Mouse (Mus musculus) heart, postnatal 36 days (tissue): ENCODE measurements around the gene Gm47283. TPM values are rescaled to one million over a fixed set of nuclear protein-coding genes. Genes with fewer than 3 reads are reported as not detected.
"Not testable (repeated sequence)": the region's sequence is repeated elsewhere in the genome, so short reads cannot be mapped to it uniquely, and the experiment has no call there.

Source experiments
- DNase-seq, 2 experiments: peaks; one replicate each; pipeline ENCODE4 v3.0.0; 2021 to 2022
- intact Hi-C: fragments of 180-260 bp; cut with DNase I; formaldehyde crosslinking; loops from one replicate; pipeline ENCODE4 v1.15.1; 2025
- total RNA-seq, 2 experiments: library from RNA; stranded (reverse); gene quantifications; 2 replicates each; pipeline ENCODE4 v1.2.3; 2021

Gm47283 gene
- total RNA-seq: not detected

DNA sequence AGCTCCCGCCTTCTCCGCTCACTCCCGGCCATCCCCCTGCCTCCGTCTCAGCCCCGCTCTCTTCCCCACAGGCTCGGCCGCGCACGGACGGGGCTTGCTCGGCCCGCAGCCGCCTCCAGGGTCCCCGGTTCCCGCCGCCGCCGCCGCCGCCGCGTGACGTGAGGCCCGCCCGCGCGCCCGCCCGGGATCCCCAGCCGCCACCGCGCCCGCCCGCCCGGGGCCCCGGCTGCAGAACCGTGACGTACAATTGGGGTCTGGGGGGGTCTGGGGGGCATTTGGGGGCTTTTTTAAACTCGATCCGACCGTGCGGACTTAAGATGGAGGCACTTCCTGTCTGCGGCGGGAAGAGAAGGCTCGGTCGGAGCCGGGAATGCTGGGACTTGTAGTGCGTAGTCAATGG, at the start of gene Gm47283:
Gene Gm47283 (plus strand): TSS at position 301 of the 400 bp plus-strand sequence.
- intact Hi-C loops, DNase-seq: not testable (repeated sequence)

DNA sequence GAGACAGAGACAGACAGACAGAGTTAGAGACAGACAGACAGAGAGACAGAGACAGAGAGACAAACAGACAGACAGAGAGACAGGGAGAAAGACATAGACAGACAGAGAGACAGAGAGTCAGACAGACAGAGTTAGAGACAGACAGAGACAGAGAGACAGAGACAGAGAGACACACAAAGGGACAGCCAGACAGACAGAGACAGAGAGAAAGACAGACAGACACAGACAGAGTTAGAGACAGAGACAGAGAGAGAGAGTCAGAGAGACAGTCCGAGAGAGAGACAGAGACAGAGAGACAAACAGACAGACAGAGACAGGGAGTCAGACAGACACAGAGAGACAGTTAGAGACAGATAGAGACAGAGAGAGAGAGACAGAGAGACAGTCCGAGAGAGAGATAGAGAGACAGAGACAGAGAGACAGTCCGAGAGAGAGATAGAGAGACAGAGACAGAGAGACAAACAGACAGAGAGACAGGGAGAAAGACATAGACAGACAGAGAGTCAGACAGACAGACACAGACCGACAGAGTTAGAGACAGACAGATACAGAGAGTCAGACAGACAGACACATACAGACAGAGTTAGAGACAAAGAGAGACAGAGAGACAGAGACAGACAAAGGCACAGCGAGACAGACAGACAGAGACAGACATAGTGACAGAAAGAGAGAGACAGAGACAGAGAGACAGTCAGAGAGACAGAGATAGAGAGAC, 49.2 kb upstream of the Gm47283 start:
- intact Hi-C loops: not testable (repeated sequence)

DNA sequence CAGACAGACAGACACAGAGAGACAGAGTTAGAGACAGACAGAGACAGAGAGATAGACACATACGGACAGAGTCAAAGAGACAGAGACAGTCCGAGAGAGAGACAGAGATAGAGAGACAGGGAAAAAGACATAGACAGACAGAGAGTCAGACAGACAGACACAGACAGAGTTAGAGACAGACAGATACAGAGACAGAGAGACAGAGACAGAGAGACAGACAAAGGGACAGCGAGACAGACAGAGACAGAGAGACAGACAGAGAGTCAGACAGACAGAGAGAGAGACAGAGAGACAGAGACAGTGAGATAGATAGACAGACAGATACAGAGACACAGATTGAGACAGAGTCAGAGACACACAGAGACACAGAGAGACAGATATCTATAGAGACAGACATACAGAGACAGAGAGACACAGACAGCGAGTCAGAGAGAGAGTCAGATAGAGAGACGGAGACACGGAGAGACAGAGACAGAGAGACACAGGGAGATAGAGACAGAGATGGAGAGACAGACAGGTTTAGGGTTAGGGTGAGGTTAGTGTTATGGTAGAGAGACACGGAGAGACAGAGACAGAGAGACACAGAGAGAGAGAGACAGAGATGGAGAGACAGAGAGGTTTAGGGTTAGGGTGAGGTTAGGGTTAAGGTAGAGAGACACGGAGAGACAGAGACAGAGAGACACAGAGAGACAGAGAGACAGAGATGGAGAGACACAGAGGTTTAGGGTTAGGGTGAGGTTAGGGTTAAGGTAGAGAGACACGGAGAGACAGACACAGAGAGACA, 48.1 kb upstream of the Gm47283 start:
- intact Hi-C loops, DNase-seq: not testable (repeated sequence)

More for the DNA sequence above, 49.2 kb upstream of the Gm47283 start:
- DNase-seq: not testable (repeated sequence)

DNA sequence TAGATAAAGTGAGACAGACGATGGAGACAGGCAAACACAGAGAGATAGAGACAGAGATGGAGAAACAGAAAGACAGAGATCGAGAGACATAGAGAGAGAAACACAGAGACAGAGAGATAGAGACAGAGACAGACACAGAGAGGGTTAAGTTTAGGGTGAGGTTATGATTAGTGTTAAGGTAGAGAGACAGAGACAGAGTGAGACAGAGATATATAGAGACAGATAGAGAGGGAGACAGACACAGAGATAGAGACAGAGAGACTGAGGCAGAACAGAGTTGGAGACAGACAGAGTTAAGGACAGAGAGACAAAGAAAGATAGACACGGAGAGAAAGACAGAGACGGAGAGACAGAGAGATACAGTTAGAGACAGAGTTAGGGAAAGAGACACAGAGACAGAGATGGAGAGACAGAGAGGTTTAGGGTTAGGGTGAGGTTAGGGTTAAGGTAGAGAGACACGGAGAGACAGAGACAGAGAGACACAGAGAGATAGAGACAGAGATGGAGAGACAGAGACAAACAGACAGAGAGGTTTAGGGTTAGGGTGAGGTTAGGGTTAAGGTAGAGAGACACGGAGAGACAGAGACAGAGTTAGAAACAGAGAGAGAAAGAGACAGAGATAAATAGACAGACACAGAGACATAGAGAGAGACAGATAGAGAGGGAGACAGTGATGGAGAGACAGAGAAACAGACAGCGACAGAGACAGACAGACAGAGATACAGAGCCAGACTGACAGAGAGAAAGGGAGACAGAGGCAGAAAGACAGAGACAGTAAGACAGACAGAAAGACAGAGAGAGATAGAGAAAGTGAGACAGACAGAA, 46.7 kb upstream of the Gm47283 start:
- no peak for DNase-seq
- intact Hi-C loops: no loop called here

DNA sequence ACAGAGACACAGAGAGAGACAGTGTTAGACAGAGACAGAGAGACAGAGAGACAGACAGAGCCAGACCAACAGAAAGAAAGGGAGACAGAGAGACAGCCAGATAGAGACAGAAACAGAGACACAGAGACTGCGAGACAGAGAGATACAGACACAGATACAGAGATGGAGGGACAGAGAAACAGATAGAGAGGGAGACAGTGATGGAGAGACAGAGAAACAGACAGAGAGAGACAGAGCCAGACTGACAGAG, 46.2 kb upstream of the Gm47283 start:
- intact Hi-C loops: no loop called here

DNA sequence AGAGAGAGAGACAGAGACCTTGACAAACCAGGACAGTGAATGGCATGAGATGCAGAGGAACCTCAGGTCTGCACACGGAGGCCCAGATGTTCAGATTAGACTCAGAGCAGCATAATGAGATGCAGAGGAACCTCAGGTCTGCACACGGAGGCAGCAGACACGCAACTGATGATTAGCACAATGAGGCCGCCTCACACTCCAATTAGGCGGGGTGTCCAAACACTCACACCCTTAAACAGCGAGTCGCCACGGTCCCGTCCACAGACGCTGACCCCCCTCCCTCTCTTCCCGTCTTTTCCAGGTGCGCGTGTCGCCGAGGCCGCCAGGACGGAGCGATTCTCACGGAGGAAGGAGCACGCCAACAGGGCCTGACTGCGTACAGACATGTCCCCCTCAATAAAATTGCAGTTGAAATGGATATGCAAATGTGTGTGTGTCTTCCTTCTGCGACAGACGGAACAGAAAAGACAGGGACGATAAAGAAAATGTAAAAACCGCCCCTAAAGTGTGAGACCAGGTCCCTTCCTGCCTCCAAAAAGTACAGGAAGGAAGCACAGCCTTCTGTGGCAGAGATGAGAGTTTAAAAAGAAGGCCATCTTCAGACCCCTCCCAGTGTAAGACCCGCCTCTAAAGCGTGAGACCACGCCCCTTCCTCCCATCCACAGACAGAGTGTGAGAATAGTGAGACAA, 45.6 kb upstream of the Gm47283 start:
- intact Hi-C loops: not testable (repeated sequence)
- peak; percentile 12 to 26 for DNase-seq

More for the DNA sequence above, 46.2 kb upstream of the Gm47283 start:
- no peak for DNase-seq

DNA sequence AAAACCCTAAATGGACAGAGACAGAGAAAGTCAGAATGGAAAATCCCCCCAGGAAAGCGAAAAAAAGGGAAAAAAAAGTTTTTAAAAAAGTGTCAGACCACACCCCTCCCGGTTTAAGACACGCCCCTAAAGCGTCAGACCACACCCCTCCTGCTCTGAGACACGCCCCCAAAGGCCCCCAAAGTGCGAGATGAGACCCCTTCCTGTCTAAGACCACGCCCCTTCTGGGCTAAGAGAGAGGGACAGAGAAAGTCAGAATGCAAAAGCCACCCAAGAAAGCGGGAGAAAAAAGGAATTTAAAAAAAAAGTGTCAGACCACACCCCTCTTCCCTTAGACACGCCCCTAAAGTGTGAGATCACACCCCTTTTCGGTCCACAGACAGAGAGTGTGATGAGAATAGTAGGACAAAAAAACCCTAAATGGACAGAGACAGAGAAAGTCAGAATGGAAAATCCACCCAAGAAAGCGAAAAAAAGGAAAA, 45.0 kb upstream of the Gm47283 start:
- peak; percentile 9 to 36 for DNase-seq
- intact Hi-C loops: not testable (repeated sequence)

DNA sequence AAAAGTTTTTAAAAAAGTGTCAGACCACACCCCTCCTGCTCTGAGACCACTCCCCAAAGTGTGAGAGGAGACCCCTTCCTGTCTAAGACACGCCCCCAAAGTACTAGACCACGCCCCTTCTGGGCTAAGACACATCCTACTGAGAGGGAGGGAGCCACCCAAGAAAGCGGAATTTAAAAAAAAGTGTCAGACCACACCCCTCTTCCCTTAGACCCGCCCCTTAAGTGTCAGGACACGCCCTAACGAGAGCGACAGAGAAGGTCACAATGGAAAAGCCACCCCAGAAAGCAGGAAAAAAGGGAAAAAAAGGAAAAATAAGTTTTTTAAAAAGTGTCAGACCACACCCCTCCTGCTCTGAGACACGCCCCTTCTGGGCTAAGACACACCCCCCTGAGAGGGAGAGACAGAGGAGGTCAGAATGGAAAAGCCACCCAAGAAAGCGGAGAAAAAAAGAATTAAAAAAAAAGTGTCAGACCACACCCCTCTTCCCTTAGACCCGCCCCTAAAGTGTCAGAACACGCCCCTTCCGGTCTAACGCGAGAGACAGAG, 44.5 kb upstream of the Gm47283 start:
- intact Hi-C loops: no loop called here
- DNase-seq: peak; percentile 9 to 34

DNA sequence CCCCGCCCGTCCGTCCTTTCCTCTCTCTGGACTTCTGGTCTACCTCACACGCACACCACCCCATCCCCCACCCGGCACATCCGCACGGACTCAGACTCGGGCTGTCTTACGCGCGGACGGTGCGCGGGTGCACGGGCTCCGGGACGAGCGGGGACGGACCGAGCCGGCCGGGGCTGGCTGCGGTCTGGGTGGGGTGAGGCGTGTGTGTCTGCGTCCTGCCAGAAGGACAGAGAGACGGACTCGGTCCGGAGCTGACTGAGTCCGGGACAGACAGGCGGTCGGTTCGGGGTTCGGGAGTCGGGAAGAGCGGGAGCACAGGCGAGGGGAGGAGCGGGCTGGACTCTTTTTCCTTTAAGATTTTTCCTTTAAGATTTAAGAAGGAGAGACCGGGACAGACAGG, 43.5 kb upstream of the Gm47283 start:
- peak in 1 of 2 experiments; percentile 6 for DNase-seq
- intact Hi-C loops: not testable (repeated sequence)

DNA sequence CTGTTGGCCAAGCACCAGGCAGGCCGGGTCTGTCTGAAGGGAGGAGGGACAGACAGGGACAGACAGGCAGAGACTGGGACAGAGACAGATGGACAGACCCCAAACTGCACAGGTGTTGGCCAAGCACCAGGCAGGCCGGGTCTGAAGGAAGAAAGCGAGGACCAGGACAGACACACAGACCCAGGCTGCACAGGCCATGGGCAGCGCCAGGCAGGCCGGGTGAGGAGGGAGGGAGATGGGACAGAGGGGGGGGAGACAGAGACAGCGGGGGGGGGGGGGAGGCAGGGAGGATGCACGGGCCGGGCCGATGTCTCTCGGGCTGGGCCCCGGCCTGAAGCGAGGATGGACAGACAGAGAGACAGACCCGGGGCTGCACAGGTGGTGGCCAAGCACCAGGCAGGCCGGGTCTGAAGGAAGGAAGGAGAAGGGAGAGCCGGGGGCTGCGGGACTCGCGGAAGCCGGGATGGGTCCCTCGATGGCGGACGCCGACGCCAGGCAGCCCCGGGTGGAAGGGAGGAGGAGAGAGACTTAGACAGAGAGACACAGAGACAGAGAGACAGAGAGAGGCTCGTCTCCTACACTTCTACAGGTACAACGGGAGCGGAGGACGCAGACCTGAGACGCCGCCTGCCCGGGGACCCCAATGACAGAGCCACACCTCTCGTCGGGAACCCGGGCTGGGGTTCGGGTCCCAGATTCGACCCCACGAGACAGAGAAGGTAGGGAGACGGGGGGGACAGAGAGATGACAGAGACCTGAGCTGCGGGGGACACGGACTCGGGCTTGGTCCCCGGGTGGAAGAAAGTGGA, 42.9 kb upstream of the Gm47283 start:
- intact Hi-C loops: not testable (repeated sequence)
- DNase-seq: peak; percentile 12 to 36

DNA sequence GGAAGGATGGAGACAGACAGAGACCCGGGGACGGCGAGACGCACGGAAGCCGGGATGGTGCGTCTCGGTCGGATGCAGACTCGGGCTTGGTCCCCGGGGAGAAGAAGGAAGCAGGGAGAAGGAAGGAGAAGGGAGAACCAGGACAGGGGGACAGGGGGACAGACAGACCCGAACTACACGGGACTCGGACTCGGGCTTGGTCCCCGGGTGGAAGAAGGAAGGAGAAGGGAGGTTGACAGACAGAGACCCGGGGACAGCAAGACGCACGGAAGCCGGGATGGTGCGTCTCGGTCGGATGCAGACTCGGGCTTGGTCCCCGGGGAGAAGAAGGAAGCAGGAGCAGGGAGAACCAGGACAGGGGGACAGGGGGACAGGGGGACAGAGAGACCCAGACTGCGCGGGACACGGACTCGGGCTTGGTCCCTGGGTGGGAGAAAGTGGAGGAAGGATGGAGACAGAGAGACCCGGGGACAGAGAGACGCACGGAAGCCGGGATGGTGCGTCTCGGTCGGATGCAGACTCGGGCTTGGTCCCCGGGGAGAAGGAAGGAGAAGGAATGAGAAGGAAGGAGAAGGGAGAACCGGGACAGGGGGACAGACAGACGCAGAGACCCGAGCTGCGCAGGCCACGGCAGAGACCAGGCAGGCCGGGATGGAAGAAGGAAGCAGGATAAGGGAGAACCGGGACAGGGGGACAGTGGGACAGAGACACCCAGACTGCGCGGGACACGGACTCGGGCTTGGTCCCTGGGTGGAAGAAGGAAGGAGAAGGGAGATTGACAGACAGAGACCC, 42.1 kb upstream of the Gm47283 start:
- intact Hi-C loops: not testable (repeated sequence)
- DNase-seq: peak in 1 of 2 experiments; percentile 6

DNA sequence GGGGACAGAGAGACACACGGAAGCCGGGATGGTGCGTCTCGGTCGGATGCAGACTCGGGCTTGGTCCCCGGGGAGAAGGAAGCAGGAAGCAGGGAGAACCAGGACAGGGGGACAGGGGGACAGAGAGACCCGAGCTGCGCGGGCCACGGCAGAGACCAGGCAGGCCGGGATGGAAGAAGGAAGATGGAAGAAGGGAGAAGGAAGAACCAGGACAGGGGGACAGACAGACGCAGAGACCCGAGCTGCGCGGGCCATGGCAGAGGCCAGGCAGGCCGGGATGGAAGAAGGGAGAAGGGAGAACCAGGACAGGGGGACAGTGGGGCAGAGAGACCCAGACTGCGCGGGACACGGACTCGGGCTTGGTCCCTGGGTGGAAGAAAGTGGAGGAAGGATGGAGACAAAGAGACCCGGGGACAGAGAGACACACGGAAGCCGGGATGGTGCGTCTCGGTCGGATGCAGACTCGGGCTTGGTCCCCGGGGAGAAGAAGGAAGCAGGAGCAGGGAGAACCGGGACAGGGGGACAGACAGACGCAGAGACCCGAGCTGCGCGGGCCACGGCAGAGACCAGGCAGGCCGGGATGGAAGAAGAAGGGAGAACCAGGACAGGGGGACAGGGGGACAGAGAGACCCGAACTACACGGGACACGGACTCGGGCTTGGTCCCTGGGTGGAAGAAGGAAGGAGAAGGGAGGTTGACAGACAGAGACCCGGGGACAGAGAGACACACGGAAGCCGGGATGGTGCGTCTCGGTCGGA, 41.3 kb upstream of the Gm47283 start:
- peak; percentile 23 to 26 for DNase-seq
- intact Hi-C loops: not testable (repeated sequence)

DNA sequence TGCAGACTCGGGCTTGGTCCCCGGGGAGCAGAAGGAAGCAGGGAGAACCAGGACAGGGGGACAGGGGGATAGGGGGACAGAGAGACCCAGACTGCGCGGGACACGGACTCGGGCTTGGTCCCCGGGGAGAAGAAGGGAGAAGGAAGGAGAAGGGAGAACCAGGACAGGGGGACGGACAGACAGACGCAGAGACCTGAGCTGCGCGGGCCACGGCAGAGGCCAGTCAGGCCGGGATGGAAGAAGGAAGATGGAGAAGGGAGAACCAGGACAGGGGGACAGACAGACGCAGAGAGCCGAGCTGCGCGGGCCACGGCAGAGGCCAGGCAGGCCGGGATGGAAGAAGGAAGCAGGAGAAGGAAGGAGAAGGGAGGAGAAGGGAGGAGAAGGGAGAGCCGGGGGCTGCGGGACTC, 40.7 kb upstream of the Gm47283 start:
- peak; percentile 8 to 27 for DNase-seq
- intact Hi-C loops: no loop called here

DNA sequence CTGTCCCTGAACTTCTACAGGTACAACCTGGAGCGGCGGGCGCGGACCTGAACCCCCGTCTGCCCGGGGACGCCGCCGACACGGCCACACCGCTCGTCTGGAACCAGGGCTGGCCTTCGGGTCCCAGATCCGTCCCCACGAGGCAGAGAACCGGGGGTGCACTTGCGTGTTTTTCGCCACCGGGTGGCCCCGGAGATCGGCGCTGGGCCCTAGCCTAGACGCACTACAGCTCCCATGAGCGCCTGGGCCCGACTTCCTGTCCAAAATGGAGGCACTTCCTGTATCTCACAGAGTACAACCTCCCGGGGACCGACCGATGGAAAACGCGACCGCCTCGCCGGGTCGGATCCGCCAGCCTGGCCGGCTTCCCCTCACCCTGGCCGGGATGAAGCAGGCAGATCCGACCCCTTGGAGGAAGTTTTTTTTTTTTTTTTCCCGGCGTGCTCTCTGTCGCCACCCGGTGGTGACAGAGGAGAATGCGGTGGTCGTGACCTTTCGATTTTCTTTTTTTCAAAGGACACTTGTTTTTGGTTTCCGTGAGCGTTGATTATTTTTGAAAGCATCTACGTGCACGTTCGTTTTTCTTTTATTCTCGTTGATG, 40.1 kb upstream of the Gm47283 start:
- peak; percentile 99 to 100 for DNase-seq
- intact Hi-C loops: not testable (repeated sequence)

DNA sequence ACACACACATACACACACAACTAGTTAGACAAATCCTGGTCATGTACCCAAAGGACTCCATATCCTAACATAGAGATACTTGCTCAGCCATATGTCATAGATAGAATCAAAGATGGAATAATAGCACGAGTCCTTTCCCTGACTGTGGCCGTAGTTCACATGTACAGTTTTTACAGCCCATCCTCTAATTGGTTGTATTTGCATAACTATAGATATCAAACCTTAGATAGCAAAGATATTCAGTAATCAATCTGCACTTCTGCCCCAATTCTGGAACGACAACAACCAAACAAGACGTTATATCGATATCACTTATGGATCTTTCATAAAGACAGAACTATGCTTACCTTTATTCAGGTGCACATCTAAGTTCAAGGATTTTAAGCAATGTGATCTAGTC, 39.3 kb upstream of the Gm47283 start:
- intact Hi-C loops, DNase-seq: not testable (repeated sequence)

DNA sequence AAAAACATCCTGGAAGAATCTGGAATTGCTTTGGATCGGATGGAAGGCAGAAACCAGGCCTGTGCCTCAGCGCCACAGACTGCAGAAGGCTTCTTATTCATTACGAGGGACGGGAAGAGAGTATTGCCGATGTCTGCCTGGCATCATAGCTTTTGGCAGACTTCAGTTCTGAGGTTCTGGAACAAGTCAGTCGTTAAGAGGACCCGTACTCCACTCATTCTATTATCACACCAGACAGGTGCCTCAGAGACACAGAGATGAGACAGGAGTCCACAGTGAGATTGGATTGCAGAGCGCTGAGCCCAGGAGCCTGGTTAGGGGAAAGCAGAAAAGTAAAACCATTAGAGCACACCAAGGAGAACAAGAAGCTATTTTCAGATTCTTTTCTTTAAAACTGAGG, 29.8 kb upstream of the Gm47283 start, which contains the start of gene Gm21860:
Gene Gm21860 (minus strand): TSS at position 101 of the 400 bp plus-strand sequence.
- DNase-seq, intact Hi-C loops: not testable (repeated sequence)

DNA sequence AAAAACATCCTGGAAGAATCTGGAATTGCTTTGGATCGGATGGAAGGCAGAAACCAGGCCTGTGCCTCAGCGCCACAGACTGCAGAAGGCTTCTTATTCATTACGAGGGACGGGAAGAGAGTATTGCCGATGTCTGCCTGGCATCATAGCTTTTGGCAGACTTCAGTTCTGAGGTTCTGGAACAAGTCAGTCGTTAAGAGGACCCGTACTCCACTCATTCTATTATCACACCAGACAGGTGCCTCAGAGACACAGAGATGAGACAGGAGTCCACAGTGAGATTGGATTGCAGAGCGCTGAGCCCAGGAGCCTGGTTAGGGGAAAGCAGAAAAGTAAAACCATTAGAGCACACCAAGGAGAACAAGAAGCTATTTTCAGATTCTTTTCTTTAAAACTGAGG, 54.5 kb downstream of the Gm47283 start, which contains the start of gene Gm21748:
Gene Gm21748 (minus strand): TSS at position 101 of the 400 bp plus-strand sequence.
- DNase-seq, intact Hi-C loops: not testable (repeated sequence)
